Comparison of ENCODE assay signal across 21 mouse cellular contexts in genomic region chr6:129326016-129326415, GRCm38 (mm10). TPM values are rescaled to one million over a fixed set of nuclear protein-coding genes. Genes with fewer than 3 reads are reported as not detected.
DNase-seq lines count a peak whose midpoint lies in the region; ATAC-seq and TF ChIP-seq lines count a peak whose summit lies in the region.
"Had no signal": no experiment of that assay in that cellular context is flagged by ENCODE, and none has a peak within 500 bp of the region (broad histone marks: within the 10 kb centered on the region; RNA-seq: fewer than 3 reads in every experiment).

No protein-coding gene starts in this region.

- H3K9ac ChIP-seq in lung, postnatal 0 days (replicated peaks; ENCODE audit: low read depth) = no peak overlapping the region
- H3K9ac ChIP-seq in stomach, postnatal 0 days (ENCODE audit: low read length) = no peak overlapping the region
- H3K9ac ChIP-seq in midbrain, embryonic 11.5 days (ENCODE audit: low read length) = no peak overlapping the region
- H3K9ac ChIP-seq: limb, embryonic 12.5 days; midbrain, embryonic 13.5 days; neural tube, embryonic 12.5 days had no signal

- no peak for TF ChIP-seq EP300 in lung, postnatal 0 days (IDR thresholded peaks at IDR 0.05)
- no peak for TF ChIP-seq EP300 in stomach, postnatal 0 days (optimal IDR thresholded peaks at IDR 0.05)

- H3K4me3 ChIP-seq in lung, postnatal 0 days (ENCODE audit: low read depth, low read length) = no peak overlapping the region
- no peak overlapping the region for H3K4me3 ChIP-seq in stomach, postnatal 0 days (ENCODE audit: low read depth, low read length)
- H3K4me3 ChIP-seq in midbrain, embryonic 11.5 days (ENCODE audit: low read depth, low read length) = no peak overlapping the region
- H3K4me3 ChIP-seq: limb, embryonic 12.5 days; midbrain, embryonic 13.5 days; neural tube, embryonic 12.5 days had no signal

- no peaks in the 10 kb centered on the region for H3K36me3 ChIP-seq in lung, postnatal 0 days (ENCODE audit: insufficient read depth, low read length)
- H3K36me3 ChIP-seq in stomach, postnatal 0 days (ENCODE audit: control insufficient read depth, insufficient read depth, low read length) = no peaks in the 10 kb centered on the region
- H3K36me3 ChIP-seq in midbrain, embryonic 11.5 days (ENCODE audit: control insufficient read depth, insufficient read depth, low read length) = no peaks in the 10 kb centered on the region
- H3K36me3 ChIP-seq: limb, embryonic 12.5 days; midbrain, embryonic 13.5 days; neural tube, embryonic 12.5 days had no signal

- TF ChIP-seq CTCF in lung, postnatal 0 days (IDR thresholded peaks at IDR 0.05) = peak; percentile 19; the same call in 1 of the 2 replicates
- TF ChIP-seq CTCF in stomach, postnatal 0 days (IDR thresholded peaks at IDR 0.05; ENCODE audit: low read depth) = peak; percentile 44

- H3K9me3 ChIP-seq in lung, postnatal 0 days (ENCODE audit: low read length) = no peaks in the 10 kb centered on the region
- H3K9me3 ChIP-seq in stomach, postnatal 0 days (ENCODE audit: control insufficient read depth, low read length) = no peaks in the 10 kb centered on the region
- H3K9me3 ChIP-seq in midbrain, embryonic 11.5 days (ENCODE audit: control insufficient read depth, low read length) = no peaks in the 10 kb centered on the region
- H3K9me3 ChIP-seq: limb, embryonic 12.5 days; midbrain, embryonic 13.5 days; neural tube, embryonic 12.5 days had no signal

- no peaks in the 10 kb centered on the region for H3K4me1 ChIP-seq in lung, postnatal 0 days (ENCODE audit: insufficient read depth, low read depth, low read length)
- H3K4me1 ChIP-seq in stomach, postnatal 0 days (replicated peaks; ENCODE audit: control insufficient read depth, insufficient read depth) = no peaks in the 10 kb centered on the region
- H3K4me1 ChIP-seq in midbrain, embryonic 11.5 days (ENCODE audit: control insufficient read depth, insufficient read depth, low read length) = no peaks in the 10 kb centered on the region
- H3K4me1 ChIP-seq: limb, embryonic 12.5 days; midbrain, embryonic 13.5 days; neural tube, embryonic 12.5 days had no signal

- no peak overlapping the region for H3K27ac ChIP-seq in lung, postnatal 0 days (ENCODE audit: low read length)
- no peak overlapping the region for H3K27ac ChIP-seq in stomach, postnatal 0 days (replicated peaks)
- H3K27ac ChIP-seq in midbrain, embryonic 11.5 days (ENCODE audit: low read depth, low read length) = no peak overlapping the region
- H3K27ac ChIP-seq: limb, embryonic 12.5 days; midbrain, embryonic 13.5 days; neural tube, embryonic 12.5 days had no signal

- ATAC-seq in lung, postnatal 0 days = no peak
- ATAC-seq in CD4-positive, CD25-positive, alpha-beta regulatory T cell, adult 4 months = peak; percentile 69
- peak; percentile 77 to 86 for ATAC-seq in hematopoietic stem cell, adult 5-6 weeks (replicated peaks in 1 of 2; ENCODE audit: insufficient read depth in 1 of 2, low FRiP score in 2 of 2, low TSS enrichment in 1 of 2, low read depth in 1 of 2, poor library complexity in 2 of 2, severe bottlenecking in 2 of 2)
- ATAC-seq in stomach, postnatal 0 days (ENCODE audit: low FRiP score, low TSS enrichment) = no peak
- no peak for ATAC-seq in midbrain, embryonic 11.5 days (ENCODE audit: low FRiP score)
- ATAC-seq: forebrain, embryonic 16.5 days; midbrain, embryonic 13.5 days had no signal

- no peaks in the 10 kb centered on the region for H3K27me3 ChIP-seq in lung, postnatal 0 days (replicated peaks; ENCODE audit: insufficient read depth, low read length)
- H3K27me3 ChIP-seq in stomach, postnatal 0 days (ENCODE audit: control insufficient read depth, insufficient read depth, low read length) = no peaks in the 10 kb centered on the region
- no peaks in the 10 kb centered on the region for H3K27me3 ChIP-seq in midbrain, embryonic 11.5 days (ENCODE audit: control insufficient read depth, insufficient read depth, low read length)
- H3K27me3 ChIP-seq: limb, embryonic 12.5 days; midbrain, embryonic 13.5 days; neural tube, embryonic 12.5 days had no signal

- peak; percentile 24 for DNase-seq in lung, postnatal 0 days (ENCODE audit: low spot score)
- DNase-seq in lung, postnatal 10 days = no peak
- no peak for DNase-seq in stomach, postnatal 0 days (ENCODE audit: low spot score)
- DNase-seq in gastrocnemius, postnatal 4 days (ENCODE audit: low spot score in 2 of 2) = no peak
- DNase-seq in midbrain, embryonic 11.5 days (ENCODE audit: low spot score, missing footprints) = no peak
- DNase-seq: adrenal gland, postnatal 25 days; heart, postnatal 36 days; kidney, adult 11 months; kidney, postnatal 4 days; lung, adult 2 months; retina, postnatal 1 day had no signal

- 56% methylated on average over 1 of the region's 1 CpGs for WGBS in lung, postnatal 0 days
- WGBS in stomach, postnatal 0 days = 65% methylated on average over 1 of the region's 1 CpGs
- 83% methylated on average over 1 of the region's 1 CpGs for WGBS in midbrain, embryonic 11.5 days

- no peak overlapping the region for H3K4me2 ChIP-seq in lung, postnatal 0 days (replicated peaks; ENCODE audit: low read depth, low read length)
- no peak overlapping the region for H3K4me2 ChIP-seq in stomach, postnatal 0 days (replicated peaks; ENCODE audit: low read depth)
- H3K4me2 ChIP-seq in midbrain, embryonic 11.5 days = no peak overlapping the region
- H3K4me2 ChIP-seq: heart, embryonic 11.5 days; limb, embryonic 12.5 days; midbrain, embryonic 13.5 days; neural tube, embryonic 12.5 days had no signal

RNA-seq across cellular contexts. Expression of gene 4922502D21Rik, which starts 5.6 kb away (rescaled TPM):
- polyA plus RNA-seq in lung, postnatal 0 days (2015; fragmentation: Nextera tagmentation; extraction: Ambion mirVana) = not detected in 2 replicates
- not detected for polyA plus RNA-seq in CD4-positive, CD25-positive, alpha-beta regulatory T cell, adult 4 months (2017; shearing (Covaris generic))
- total RNA-seq in hematopoietic stem cell, adult 5-6 weeks (2017) = not detected in 2 replicates
- polyA plus RNA-seq in stomach, postnatal 0 days (2015; fragmentation: Nextera tagmentation; extraction: Ambion mirVana) = not detected in 2 replicates
- not detected for total RNA-seq in gastrocnemius, postnatal 4 days (2021)
- not detected in 2 replicates for polyA plus RNA-seq in midbrain, embryonic 11.5 days (2014; fragmentation: Nextera tagmentation; extraction: Ambion mirVana)
- total RNA-seq: adrenal gland, postnatal 25 days; ES-E14; gastrocnemius, adult 8-10 months; heart, postnatal 36 days had no signal
- polyA plus RNA-seq: forebrain, embryonic 16.5 days; heart, embryonic 11.5 days; limb, embryonic 12.5 days; lung, adult 2 months; midbrain, embryonic 13.5 days; neural tube, embryonic 12.5 days; spleen, adult 2 months had no signal

RNA-seq across cellular contexts. Expression of gene Clec12a, which starts 16.5 kb away (rescaled TPM):
- 4.0 and 4.3 TPM in 2 replicates for polyA plus RNA-seq in lung, postnatal 0 days (2015; fragmentation: Nextera tagmentation; extraction: Ambion mirVana)
- 1 to 10 TPM; 1.3 to 1.4 TPM for polyA plus RNA-seq in CD4-positive, CD25-positive, alpha-beta regulatory T cell, adult 4 months (2017; shearing (Covaris generic))
- 85.2 and 94.1 TPM in 2 replicates for total RNA-seq in hematopoietic stem cell, adult 5-6 weeks (2017)
- polyA plus RNA-seq in stomach, postnatal 0 days (2015; fragmentation: Nextera tagmentation; extraction: Ambion mirVana) = 0.40 and 0.61 TPM in 2 replicates
- under 1 TPM; 0.31 to 0.44 TPM for total RNA-seq in gastrocnemius, postnatal 4 days (2021)
- 0.10 and 0.30 TPM in 2 replicates for polyA plus RNA-seq in midbrain, embryonic 11.5 days (2014; fragmentation: Nextera tagmentation; extraction: Ambion mirVana)
- total RNA-seq: ES-E14 had no signal

RNA-seq across cellular contexts. Expression of gene Cd69, which starts 50.8 kb away (rescaled TPM):
- 0.39 and 0.48 TPM in 2 replicates for polyA plus RNA-seq in lung, postnatal 0 days (2015; fragmentation: Nextera tagmentation; extraction: Ambion mirVana)
- 100 to 1,000 TPM; 220 to 231 TPM for polyA plus RNA-seq in CD4-positive, CD25-positive, alpha-beta regulatory T cell, adult 4 months (2017; shearing (Covaris generic))
- 340 and 460 TPM in 2 replicates for total RNA-seq in hematopoietic stem cell, adult 5-6 weeks (2017)
- 0.15 and 0.18 TPM in 2 replicates for polyA plus RNA-seq in stomach, postnatal 0 days (2015; fragmentation: Nextera tagmentation; extraction: Ambion mirVana)
- under 1 TPM; 0.18 to 0.34 TPM for total RNA-seq in gastrocnemius, postnatal 4 days (2021)
- 0.10 TPM in 1 of 2 replicates, not detected in the other for polyA plus RNA-seq in midbrain, embryonic 11.5 days (2014; fragmentation: Nextera tagmentation; extraction: Ambion mirVana)
- total RNA-seq: gastrocnemius, adult 8-10 months had no signal
- polyA plus RNA-seq: forebrain, embryonic 16.5 days; heart, embryonic 11.5 days; limb, embryonic 12.5 days; midbrain, embryonic 13.5 days; neural tube, embryonic 12.5 days had no signal

RNA-seq across cellular contexts. Expression of gene Clec12b, which starts 59.7 kb away (rescaled TPM):
- 1.2 and 1.5 TPM in 2 replicates for polyA plus RNA-seq in lung, postnatal 0 days (2015; fragmentation: Nextera tagmentation; extraction: Ambion mirVana)
- not detected for polyA plus RNA-seq in CD4-positive, CD25-positive, alpha-beta regulatory T cell, adult 4 months (2017; shearing (Covaris generic))
- 0.25 TPM in 1 of 2 replicates, not detected in the other for total RNA-seq in hematopoietic stem cell, adult 5-6 weeks (2017)
- 0.07 TPM in 1 of 2 replicates, not detected in the other for polyA plus RNA-seq in stomach, postnatal 0 days (2015; fragmentation: Nextera tagmentation; extraction: Ambion mirVana)
- under 1 TPM; 0.34 to 0.54 TPM for total RNA-seq in gastrocnemius, postnatal 4 days (2021)
- not detected in 2 replicates for polyA plus RNA-seq in midbrain, embryonic 11.5 days (2014; fragmentation: Nextera tagmentation; extraction: Ambion mirVana)
- total RNA-seq: adrenal gland, postnatal 25 days; ES-E14; gastrocnemius, adult 8-10 months had no signal
- polyA plus RNA-seq: forebrain, embryonic 16.5 days; limb, embryonic 12.5 days; neural tube, embryonic 12.5 days; spleen, adult 2 months had no signal

Comparison
In these comparisons a context has a peak if more than half of its experiments do, and no peak if none do; other contexts are left out.
1. ATAC-seq: peak in CD4-positive, CD25-positive, alpha-beta regulatory T cell, adult 4 months (single experiment) and hematopoietic stem cell, adult 5-6 weeks (2 of 2); none in lung, postnatal 0 days (single experiment), stomach, postnatal 0 days (single experiment) and midbrain, embryonic 11.5 days (single experiment).
2. RNA of gene Cd69, which starts 50.8 kb away (polyA plus RNA-seq): 220 to 231 TPM in CD4-positive, CD25-positive, alpha-beta regulatory T cell, adult 4 months; 0.39 to 0.48 TPM in lung, postnatal 0 days, 0.15 to 0.18 TPM in stomach, postnatal 0 days and 0.10 TPM in midbrain, embryonic 11.5 days; every median in the first group is over 100 times any median in the second.